Mouse (Mus musculus): ENCODE measurements around the gene Fras1.
A peak's percentile ranks its signal among the peaks of the same experiment; 100 is the strongest.

The Fras1 gene

GRCm38 (mm10) chr5:96681085-96681484, 307.3 kb downstream of the Fras1 start:
- no peak for DNase-seq (ENCODE audit: low spot score in 2 of 2)

- DNase-seq (ENCODE audit: low spot score in 2 of 2) = no peak
Measured at GRCm38 (mm10) chr5:96682777-96683176, 309.0 kb downstream of the Fras1 start.

GRCm38 (mm10) chr5:96688885-96689284, 315.1 kb downstream of the Fras1 start:
- DNase-seq (ENCODE audit: low spot score in 2 of 2) = no peak

DNA sequence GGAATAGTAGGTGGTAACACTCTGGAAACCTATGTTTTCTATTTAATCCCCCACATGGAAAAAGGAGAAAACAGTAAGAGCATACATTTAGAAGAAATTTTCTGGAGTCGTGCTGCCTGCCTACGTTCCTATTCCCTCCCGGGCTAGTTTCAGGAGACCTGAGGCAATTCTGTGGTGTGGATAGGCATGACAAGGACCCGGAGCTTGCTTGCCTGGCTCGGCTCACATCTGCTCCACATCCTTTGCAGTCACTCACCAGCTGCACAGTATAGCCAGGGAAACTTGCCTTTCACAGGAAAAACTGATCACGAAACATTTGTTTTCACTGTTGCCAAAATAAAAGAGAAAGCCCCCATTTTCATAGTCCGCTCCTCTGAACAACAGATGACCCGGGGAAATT, 325.2 kb downstream of the Fras1 start:
- no peak for DNase-seq (ENCODE audit: low spot score in 2 of 2)

- DNase-seq (ENCODE audit: low spot score in 2 of 2) = no peak
Measured at GRCm38 (mm10) chr5:96702706-96703625, 329.2 kb downstream of the Fras1 start.

GRCm38 (mm10) chr5:96708515-96708914, 334.8 kb downstream of the Fras1 start:
- no peak for DNase-seq (ENCODE audit: low spot score in 2 of 2)

GRCm38 (mm10) chr5:96712089-96712684, 338.4 kb downstream of the Fras1 start:
- no peak for DNase-seq (ENCODE audit: low spot score in 2 of 2)

GRCm38 (mm10) chr5:96712799-96713198, 339.0 kb downstream of the Fras1 start:
- no peak for DNase-seq (ENCODE audit: low spot score in 2 of 2)

- DNase-seq (ENCODE audit: low spot score in 2 of 2) = no peak
Measured at GRCm38 (mm10) chr5:96716273-96717034, 342.7 kb downstream of the Fras1 start.

DNA sequence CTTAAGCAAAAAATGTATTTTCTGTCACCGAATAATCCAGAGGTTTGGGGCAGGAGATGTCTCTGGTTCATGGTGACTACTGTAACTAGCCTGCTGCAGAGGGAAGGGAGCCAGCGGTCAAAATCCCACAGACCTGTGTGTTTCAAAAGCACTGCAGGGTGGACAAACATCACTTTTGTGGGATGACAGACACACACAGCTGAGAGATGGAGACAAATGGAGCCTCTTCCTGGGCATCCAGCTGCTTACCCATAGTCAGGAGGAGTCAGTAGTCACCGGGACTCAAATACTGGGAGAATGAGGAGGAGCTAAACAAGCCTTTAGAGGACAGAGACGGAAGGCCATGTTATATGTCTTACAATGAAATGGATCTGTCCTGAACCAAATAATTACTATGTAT, 343.9 kb downstream of the Fras1 start:
- DNase-seq (ENCODE audit: low spot score in 2 of 2) = no peak

DNA sequence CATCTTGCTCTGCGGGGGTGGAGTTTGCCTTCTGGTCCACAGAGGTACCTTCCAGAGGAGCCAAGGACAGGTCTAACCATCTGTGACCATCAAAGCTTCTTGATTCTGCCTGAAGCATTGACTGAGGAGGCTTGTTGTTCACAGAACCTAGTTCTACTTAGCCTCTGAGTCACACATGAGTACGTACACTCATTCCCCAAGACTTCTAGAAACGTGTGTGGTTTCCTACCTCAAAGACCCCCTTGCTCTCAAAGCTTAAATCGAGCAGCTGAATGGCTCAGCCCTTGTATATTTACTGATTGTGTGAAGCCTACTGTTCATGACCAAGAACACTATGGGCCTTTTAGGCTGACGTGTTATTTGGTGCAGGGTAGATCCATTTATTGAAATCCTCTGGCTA, 344.8 kb downstream of the Fras1 start:
- DNase-seq (ENCODE audit: low spot score in 2 of 2) = no peak

- DNase-seq (ENCODE audit: low spot score in 2 of 2) = no peak
Measured at GRCm38 (mm10) chr5:96719221-96719620, 345.5 kb downstream of the Fras1 start.

- DNase-seq (ENCODE audit: low spot score in 2 of 2) = no peak
Measured at GRCm38 (mm10) chr5:96722690-96723089, 348.9 kb downstream of the Fras1 start.

DNA sequence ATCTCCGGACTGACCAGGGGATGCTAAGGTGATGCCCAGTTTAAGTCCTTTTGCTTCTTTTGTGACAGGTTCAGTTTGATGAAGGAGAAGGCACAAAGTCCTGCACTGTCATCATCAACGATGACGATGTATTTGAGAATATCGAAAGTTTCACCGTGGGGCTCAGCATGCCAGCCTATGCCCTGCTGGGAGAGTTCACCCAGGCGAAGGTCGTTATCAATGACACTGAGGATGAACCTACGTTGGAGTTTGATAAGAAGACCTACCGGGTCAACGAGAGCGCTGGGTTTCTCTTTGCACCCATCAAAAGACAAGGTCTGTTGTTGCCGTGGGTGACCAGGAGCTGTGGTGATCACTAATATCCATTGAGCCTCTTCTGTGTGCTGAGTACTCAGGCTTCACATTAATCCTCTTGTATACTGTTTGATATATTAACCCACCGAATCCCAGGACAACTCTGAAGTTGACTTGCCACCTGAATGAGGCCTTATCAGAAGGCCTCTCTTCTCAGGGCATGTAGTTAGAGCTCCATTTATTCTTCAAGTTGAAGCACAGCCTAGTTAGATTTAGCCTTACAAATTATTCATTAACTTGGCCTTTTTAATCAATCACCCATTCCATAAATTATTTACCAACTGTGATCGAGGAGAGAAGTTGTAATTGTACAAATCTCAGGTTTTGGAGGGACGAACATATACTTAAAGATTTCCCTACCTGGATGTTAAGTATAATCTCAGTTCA, 365.6 kb downstream of the Fras1 start:
- no peak for DNase-seq (ENCODE audit: low spot score in 2 of 2)

- DNase-seq (ENCODE audit: low spot score in 2 of 2) = no peak
Measured at GRCm38 (mm10) chr5:96747195-96747984, 373.6 kb downstream of the Fras1 start.

DNA sequence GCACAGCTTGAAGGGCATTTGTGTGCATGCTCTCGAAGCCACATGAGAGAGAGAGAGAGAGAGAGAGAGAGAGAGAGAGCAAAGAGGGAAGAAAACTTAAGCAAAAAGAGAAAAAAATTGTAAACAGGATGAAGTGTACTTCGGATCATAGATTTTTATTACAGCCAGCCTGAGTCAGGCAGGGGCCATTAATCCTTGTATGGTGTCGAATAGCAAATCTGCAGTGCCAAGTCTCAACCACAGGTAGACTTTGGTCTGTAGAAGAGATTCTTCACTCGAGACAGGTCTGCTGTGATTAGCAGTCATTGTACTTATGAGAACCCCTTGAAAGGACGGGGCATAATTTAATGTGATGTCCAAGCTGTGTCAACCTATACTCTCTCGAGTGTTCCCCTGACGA, 383.9 kb downstream of the Fras1 start:
- DNase-seq (ENCODE audit: low spot score in 2 of 2) = no peak

GRCm38 (mm10) chr5:96762021-96762420, 388.3 kb downstream of the Fras1 start:
- no peak for DNase-seq (ENCODE audit: low spot score in 2 of 2)

GRCm38 (mm10) chr5:96768846-96769471, 395.2 kb downstream of the Fras1 start:
- peak in 1 of 2 experiments; percentile 31 for DNase-seq (ENCODE audit: low spot score in 2 of 2)

DNA sequence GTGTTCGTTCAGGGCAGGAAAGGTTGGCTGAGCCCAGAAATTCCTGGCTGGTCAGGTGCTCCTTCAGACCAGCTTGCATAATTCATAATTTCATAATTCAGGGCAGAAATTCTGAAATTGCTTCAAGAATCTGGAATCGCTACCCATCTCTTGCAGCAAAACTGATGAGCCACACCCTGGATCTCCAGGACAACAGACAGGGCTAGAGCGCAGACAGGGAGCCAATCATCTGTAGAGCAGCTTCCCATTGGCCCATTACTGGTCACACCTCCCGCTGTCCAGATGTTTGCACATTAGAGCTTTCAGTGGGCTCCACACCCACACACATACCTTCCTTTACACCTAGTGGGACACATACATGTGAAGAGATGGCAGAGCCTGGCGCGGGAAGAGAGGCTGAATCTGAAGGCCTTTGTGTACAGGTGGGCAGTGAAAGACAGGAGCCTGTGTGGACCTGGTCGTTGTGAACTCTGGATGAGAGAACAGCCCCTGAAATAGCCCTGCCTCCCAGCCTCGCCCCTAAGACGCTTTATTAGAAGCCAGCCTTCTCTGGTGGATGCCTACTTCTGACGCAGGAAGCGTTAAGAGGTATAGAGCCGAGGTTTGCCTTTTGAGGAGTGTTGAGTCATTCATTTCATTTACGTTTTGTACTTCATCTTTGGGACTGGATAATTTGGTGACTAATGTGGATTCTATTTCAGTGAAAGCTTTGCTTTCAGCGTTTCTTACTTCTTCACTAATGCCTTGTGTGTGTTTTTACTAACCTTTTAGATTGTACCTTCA, 409.9 kb downstream of the Fras1 start:
- DNase-seq (ENCODE audit: low spot score in 2 of 2) = no peak

- DNase-seq (ENCODE audit: low spot score in 2 of 2) = no peak
Measured at GRCm38 (mm10) chr5:96785096-96785495, 411.3 kb downstream of the Fras1 start.
